Mouse (Mus musculus): ENCODE measurements at regions not wholly inside any gene's neighbourhood (a gene's known extent, or its start where the extent isn't known, plus 50 kb on each side); places are given as distances from the start of the nearest gene placed in this dataset.

DNA sequence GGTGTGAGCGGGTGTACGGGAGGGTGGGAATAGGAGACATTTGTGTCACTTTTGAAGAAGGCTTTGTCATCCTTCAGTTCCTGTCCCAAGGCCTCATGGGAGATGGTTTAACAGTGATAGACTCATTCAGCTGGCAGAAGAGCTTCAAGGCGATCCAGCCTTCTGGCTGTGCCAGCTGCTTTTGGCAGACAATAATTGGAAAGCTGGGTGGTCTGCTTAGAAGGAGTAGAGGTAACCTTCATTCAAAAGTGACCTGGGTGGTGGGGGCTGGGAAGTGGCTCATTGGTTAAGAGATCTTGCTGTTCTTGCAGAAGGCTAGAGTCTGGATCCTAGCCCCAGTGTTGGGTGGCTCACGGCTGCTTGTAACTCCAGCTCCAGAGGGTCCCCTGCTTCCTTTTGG, 237.5 kb downstream of the Etnk1 start:
- H3K9ac ChIP-seq, result no peak overlapping the region
- no peaks in the 10 kb centered on the region for H3K9me3 ChIP-seq
- no peak overlapping the region for H3K4me2 ChIP-seq
- H3K36me3 ChIP-seq, result no peaks in the 10 kb centered on the region
- no peak overlapping the region for H3K27ac ChIP-seq (replicated peaks)
- no peak for ATAC-seq (ENCODE audit: extremely low read depth, insufficient number of reproducible peaks, low FRiP score, low TSS enrichment)
- H3K4me1 ChIP-seq, result no peaks in the 10 kb centered on the region
- no peak overlapping the region for H3K4me3 ChIP-seq
- WGBS, result 84% methylated on average over 4 of the region's 4 CpGs
- no peaks in the 10 kb centered on the region for H3K27me3 ChIP-seq (replicated peaks)

DNA sequence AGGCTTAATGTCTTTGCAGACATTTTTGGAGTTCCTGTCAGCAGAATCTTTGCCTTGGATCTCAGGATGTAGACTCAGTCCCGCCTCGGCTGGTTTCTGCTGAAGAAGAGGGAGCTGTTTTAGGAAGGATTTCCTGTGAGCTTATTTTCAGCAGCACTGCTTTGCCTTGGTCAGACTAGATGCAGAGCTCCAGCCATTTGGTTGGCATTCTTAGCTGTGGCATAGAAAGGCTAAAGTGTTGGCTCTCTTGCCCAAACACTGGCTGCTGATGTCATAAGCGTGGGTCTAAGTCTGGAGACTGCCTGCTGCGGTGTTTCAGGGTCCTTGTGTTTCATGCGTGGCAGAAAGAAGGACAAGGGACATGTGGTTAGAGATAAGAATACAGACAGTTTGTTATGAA, 245.0 kb downstream of the Etnk1 start:
- no peaks in the 10 kb centered on the region for H3K9me3 ChIP-seq
- 57% methylated on average over 5 of the region's 5 CpGs for WGBS
- H3K27ac ChIP-seq (replicated peaks), result no peak overlapping the region
- no peaks in the 10 kb centered on the region for H3K4me1 ChIP-seq
- H3K4me3 ChIP-seq, result no peak overlapping the region
- H3K4me2 ChIP-seq, result no peak overlapping the region
- no peaks in the 10 kb centered on the region for H3K27me3 ChIP-seq (replicated peaks)
- H3K9ac ChIP-seq, result no peak overlapping the region
- ATAC-seq (ENCODE audit: extremely low read depth, insufficient number of reproducible peaks, low FRiP score, low TSS enrichment), result no peak
- H3K36me3 ChIP-seq, result no peaks in the 10 kb centered on the region

DNA sequence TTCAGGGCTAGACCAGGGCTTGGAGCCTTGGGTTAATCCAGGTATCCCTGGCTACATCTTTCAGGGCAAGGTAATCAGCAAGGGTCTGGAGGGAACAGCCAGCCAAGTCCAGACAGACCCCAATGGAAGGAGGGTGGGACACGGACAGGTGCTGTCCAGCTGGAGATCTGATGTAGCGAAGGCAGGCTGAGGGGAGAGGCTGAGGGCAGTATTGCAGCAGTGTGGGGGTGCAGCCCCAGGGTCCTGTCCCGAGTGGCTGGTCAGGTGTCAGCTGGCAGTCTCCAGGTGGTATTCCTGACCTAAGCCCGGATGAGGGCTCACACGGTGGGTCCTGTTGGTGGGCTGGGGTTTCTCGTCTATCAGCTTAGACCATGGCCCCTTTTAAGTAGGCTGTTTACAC, 245.7 kb downstream of the Etnk1 start:
- Histone ChIP-seq H3K4me3 (no peak overlapping the region), H3K9ac (no peak overlapping the region), H3K4me2 (no peak overlapping the region), H3K36me3 (no peaks in the 10 kb centered on the region), H3K9me3 (0 out of 2 replicates have a peak, but pooled peaks cover 4% of the 10 kb centered on the region), H3K27me3 (replicated peaks) (no peaks in the 10 kb centered on the region), H3K4me1 (no peaks in the 10 kb centered on the region), H3K27ac (replicated peaks) (no peak overlapping the region)
- no peak for ATAC-seq (ENCODE audit: extremely low read depth, insufficient number of reproducible peaks, low FRiP score, low TSS enrichment)
- WGBS, result 86% methylated on average over 6 of the region's 6 CpGs

DNA sequence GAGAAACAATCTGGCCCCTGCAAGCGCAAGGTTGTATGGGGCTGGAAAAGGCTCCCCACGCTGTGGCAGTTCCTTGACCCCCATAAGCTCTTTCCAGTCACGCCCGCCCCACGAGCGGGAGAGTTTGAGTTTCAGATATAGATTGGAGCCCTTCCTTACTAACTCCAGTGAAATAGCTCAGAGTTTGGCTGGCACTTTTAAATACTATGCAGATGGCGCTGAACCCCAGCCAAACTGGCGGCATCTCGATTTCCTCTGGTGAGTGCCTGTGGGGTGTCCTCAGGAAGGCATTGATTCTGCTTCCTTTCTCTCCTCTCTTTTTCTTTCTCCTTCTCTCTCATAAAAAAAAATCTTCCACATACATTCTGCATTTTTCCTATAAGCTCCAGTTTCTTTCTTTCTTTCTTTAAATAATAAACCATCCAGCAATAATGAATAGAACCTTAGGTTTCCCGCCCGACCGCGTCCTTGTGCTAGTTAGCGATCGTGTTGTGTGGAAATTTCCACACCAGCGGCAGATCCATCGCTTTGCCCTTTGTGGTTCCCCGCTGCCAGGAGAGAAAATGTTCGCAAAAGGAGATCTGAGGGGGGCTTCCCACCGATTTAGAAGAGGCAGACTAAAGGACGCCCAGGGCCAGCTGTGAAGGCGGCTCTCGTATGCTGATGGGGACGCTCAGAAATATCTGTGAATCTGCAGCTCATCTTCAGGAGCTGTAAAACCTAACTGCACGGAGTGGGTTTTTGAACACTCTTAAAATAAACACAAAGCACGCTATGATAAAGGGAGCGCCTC, 247.8 kb downstream of the Etnk1 start:
- no peaks in the 10 kb centered on the region for H3K4me1 ChIP-seq
- ATAC-seq (ENCODE audit: extremely low read depth, insufficient number of reproducible peaks, low FRiP score, low TSS enrichment), result no peak
- no peaks in the 10 kb centered on the region for H3K36me3 ChIP-seq
- 77% methylated on average over 27 of the region's 27 CpGs for WGBS
- H3K27ac ChIP-seq (replicated peaks), result no peak overlapping the region
- H3K4me2 ChIP-seq, result 0 out of 2 replicates have a peak overlapping the region, but pooled peaks have one; percentile 11
- no peak overlapping the region for H3K4me3 ChIP-seq
- no peak overlapping the region for H3K9ac ChIP-seq
- 0 out of 2 replicates have a peak, but pooled peaks cover 4% of the 10 kb centered on the region for H3K9me3 ChIP-seq
- H3K27me3 ChIP-seq (replicated peaks), result no peaks in the 10 kb centered on the region

DNA sequence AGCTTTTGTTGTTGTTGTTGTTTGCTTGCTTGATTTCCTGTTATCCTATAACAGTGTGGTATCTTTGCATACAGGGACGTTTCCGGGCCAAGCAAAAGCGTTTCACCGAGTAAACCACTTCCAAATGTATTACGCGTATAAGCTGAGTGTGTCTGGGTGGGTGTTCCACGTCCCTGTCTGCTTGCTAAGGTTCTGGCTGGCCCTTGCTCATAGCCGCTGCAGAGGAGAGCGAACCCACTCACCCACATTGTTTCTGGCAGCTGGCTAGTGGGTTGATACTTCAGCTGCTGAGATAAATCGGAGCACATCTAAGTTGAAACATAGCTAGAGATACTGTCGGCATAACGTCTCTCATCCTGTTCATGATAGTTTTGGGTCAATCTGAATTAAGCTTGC, 248.4 kb downstream of the Etnk1 start:
- Histone ChIP-seq H3K9me3 (0 out of 2 replicates have a peak, but pooled peaks cover 4% of the 10 kb centered on the region), H3K4me2 (no peak overlapping the region), H3K9ac (no peak overlapping the region), H3K4me1 (no peaks in the 10 kb centered on the region), H3K27ac (replicated peaks) (no peak overlapping the region), H3K4me3 (no peak overlapping the region), H3K36me3 (no peaks in the 10 kb centered on the region), H3K27me3 (replicated peaks) (no peaks in the 10 kb centered on the region)
- ATAC-seq (ENCODE audit: extremely low read depth, insufficient number of reproducible peaks, low FRiP score, low TSS enrichment), result no peak
- WGBS, result 78% methylated on average over 12 of the region's 12 CpGs

DNA sequence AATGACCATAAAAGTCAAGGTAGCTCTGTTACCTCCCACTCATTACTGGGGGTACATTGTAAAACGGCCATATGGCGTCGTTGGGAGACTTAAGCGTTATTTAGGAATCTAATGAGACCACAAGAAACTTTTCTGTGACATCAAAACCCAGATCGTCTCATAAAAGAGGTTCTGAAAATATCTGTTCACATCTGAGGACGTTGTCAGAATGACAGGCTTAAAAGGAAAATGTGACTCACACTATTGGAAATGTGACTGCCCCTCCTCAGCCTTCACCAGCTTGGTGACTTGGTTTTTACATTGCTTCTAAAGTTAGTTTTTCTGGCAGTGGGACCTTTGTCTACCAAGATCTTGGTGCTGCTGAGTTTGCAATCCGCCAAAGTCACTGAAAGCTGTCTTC, 252.9 kb downstream of the Etnk1 start:
- Histone ChIP-seq H3K27ac (replicated peaks) (no peak overlapping the region), H3K9me3 (0 out of 2 replicates have a peak, but pooled peaks cover 4% of the 10 kb centered on the region), H3K9ac (no peak overlapping the region), H3K4me1 (no peaks in the 10 kb centered on the region), H3K36me3 (no peaks in the 10 kb centered on the region), H3K27me3 (replicated peaks) (no peaks in the 10 kb centered on the region), H3K4me2 (no peak overlapping the region), H3K4me3 (no peak overlapping the region)
- no peak for ATAC-seq (ENCODE audit: extremely low read depth, insufficient number of reproducible peaks, low FRiP score, low TSS enrichment)
- WGBS, result 71% methylated on average over 7 of the region's 7 CpGs

DNA sequence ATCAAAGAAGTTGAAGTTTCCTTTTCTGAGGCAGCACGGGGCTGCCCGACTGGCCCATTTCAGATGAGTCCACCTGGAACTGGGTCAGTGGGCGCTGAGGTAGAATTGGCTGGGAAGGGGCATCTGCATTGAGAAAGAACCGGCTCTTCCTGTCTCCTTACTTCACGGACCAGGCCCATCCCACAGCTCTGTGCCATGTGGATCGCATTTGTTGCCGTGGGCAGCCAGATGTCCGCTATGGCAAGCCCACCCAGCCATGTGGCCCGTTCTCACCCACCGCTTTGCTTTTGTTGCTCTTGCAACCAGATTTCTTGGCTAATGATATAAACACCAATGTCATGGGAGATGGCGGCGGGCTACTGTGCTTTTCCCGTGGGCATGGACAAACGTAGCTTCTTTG, 256.0 kb downstream of the Etnk1 start:
- Histone ChIP-seq H3K27me3 (replicated peaks) (no peaks in the 10 kb centered on the region), H3K4me1 (no peaks in the 10 kb centered on the region), H3K36me3 (no peaks in the 10 kb centered on the region), H3K4me2 (no peak overlapping the region), H3K27ac (replicated peaks) (no peak overlapping the region), H3K9me3 (no peaks in the 10 kb centered on the region), H3K4me3 (no peak overlapping the region), H3K9ac (no peak overlapping the region)
- WGBS, result 88% methylated on average over 14 of the region's 14 CpGs
- no peak for ATAC-seq (ENCODE audit: extremely low read depth, insufficient number of reproducible peaks, low FRiP score, low TSS enrichment)

DNA sequence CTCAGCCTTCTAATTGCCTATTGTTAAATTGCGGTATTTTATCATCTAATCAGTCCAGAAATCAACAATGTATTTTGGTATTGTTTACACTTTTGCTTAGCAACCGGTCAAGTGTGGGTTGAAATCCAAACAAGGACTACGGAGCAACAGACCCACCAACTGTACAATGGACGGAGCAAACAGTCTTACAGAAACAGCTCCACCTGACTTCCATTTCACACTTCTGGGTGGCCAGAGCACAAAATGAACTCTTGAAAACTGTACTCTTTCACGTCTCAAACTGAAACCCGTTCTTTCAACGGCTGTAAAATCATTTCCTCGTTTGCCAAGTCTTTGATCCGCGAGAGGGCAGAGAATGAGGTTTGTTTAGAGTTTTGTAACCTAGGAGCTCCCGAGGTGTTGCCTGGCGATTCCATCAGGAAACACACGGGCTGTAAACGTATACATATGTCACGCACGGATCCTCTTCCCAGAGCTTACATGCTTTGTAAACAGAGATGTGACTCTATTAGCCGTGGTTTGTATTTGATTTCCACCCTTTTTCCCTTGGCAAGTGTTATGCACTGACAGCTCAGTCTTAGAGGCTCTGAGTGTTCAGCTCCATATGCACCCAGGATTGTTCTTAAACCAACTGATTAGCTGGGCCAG, 258.3 kb downstream of the Etnk1 start:
- no peak overlapping the region for H3K27ac ChIP-seq (replicated peaks)
- no peaks in the 10 kb centered on the region for H3K4me1 ChIP-seq
- H3K36me3 ChIP-seq, result no peaks in the 10 kb centered on the region
- H3K4me3 ChIP-seq, result no peak overlapping the region
- H3K9me3 ChIP-seq, result no peaks in the 10 kb centered on the region
- no peak for ATAC-seq (ENCODE audit: extremely low read depth, insufficient number of reproducible peaks, low FRiP score, low TSS enrichment)
- no peak overlapping the region for H3K9ac ChIP-seq
- H3K4me2 ChIP-seq, result no peak overlapping the region
- 70% methylated on average over 17 of the region's 17 CpGs for WGBS
- no peaks in the 10 kb centered on the region for H3K27me3 ChIP-seq (replicated peaks)

DNA sequence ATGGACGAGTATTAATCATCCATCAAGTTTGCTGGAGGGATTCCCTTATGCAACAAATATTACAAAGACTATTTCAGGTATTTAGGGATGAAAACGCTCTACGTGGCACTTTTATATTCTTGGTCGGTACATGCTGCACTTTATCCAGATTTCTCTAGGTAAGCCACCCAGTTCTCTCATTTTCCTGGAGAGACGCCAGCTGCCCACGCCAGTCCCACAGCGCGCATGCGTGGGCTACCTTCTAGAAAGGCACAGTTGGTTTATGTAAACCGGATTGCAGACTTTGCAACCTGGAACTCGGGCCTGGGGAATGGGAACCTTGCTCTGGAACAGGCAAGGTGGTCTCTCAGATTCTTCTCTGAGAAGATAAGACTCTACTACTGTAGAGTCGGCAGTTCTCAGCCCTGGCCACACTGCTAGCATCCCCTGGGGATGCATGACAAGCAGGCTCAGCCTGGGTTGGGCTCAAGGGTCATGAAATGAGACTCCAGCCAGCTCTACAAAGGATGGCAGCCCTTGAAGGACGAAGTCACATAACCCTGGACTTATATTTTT, 265.0 kb downstream of the Etnk1 start:
- H3K9me3 ChIP-seq, result no peaks in the 10 kb centered on the region
- no peak overlapping the region for H3K4me3 ChIP-seq
- H3K4me1 ChIP-seq, result no peaks in the 10 kb centered on the region
- no peaks in the 10 kb centered on the region for H3K27me3 ChIP-seq (replicated peaks)
- H3K4me2 ChIP-seq, result no peak overlapping the region
- no peak for ATAC-seq (ENCODE audit: extremely low read depth, insufficient number of reproducible peaks, low FRiP score, low TSS enrichment)
- H3K36me3 ChIP-seq, result no peaks in the 10 kb centered on the region
- no peak overlapping the region for H3K27ac ChIP-seq (replicated peaks)
- WGBS, result 80% methylated on average over 13 of the region's 13 CpGs
- H3K9ac ChIP-seq, result no peak overlapping the region

DNA sequence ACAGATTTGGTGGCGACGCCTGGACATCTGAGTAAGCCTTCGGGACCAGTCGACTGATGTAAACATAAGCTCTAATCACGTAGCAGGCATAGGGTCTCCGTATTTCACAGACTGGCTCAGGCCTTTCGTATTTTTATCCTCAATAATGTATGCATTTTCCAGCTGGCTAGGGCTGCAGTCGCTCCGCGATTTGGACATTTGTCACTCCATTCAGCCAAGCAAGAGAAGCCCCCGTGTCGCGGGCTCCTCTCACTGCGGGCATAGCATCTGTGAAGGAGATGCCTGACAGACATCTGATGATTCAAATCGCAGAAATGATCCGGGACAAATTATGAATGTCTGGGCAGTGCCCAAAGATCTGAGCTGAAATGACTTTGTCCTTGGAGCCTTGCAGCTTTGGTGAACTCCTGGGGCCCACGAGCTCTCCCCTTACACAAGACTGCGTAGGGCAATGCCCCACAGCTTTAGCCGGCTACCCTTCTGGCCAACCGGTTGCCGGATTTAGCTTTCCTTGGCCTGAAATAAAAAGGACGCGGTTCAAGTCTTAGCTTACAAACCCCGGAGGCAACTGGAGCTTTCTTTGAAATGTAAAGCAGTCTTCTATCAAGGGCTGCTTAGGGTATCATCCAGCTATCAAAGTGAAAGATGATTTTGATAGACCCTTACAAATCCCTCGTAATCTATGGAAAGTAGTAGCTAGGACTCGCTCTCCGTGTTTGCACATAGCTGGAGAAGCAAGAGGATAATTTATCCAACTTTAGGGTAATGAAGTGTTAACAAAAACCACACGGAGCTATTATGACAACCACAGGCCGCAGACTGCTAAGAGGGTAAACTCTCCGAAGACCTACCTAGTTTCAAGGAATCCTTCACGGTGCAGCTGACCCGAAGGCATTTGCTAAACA, 270.6 kb downstream of the Etnk1 start:
- WGBS, result 80% methylated on average over 32 of the region's 32 CpGs
- Histone ChIP-seq H3K4me3 (no peak overlapping the region), H3K9ac (no peak overlapping the region), H3K4me2 (no peak overlapping the region), H3K27me3 (replicated peaks) (no peaks in the 10 kb centered on the region), H3K9me3 (no peaks in the 10 kb centered on the region), H3K4me1 (no peaks in the 10 kb centered on the region), H3K36me3 (no peaks in the 10 kb centered on the region), H3K27ac (replicated peaks) (no peak overlapping the region)
- ATAC-seq (ENCODE audit: extremely low read depth, insufficient number of reproducible peaks, low FRiP score, low TSS enrichment), result no peak

DNA sequence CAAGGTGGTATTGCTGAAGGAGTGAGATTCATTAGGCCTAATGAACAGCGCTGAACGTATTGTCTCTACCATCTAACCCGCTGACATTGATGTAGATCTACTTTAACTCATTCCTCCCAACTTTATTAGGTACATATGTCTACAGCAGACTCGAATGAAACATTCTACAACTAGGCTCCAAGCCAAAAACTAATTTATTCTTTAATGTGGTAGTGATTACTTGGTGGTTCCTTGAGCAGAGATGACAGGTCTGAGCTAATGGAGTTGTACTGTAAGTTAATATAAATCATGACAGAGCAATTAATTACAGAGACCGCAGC, 271.2 kb downstream of the Etnk1 start:
- Histone ChIP-seq H3K27me3 (replicated peaks) (no peaks in the 10 kb centered on the region), H3K9ac (no peak overlapping the region), H3K4me1 (no peaks in the 10 kb centered on the region), H3K9me3 (no peaks in the 10 kb centered on the region), H3K4me3 (no peak overlapping the region), H3K4me2 (no peak overlapping the region), H3K36me3 (no peaks in the 10 kb centered on the region), H3K27ac (replicated peaks) (no peak overlapping the region)
- ATAC-seq (ENCODE audit: extremely low read depth, insufficient number of reproducible peaks, low FRiP score, low TSS enrichment), result no peak
- WGBS, result 79% methylated on average over 5 of the region's 5 CpGs
